Mouse (Mus musculus) spleen, adult 2 months (tissue): ENCODE results near the gene Pla2g2f.

ENCODE experiments used
- CTCF ChIP-seq: fragments of 200-500 bp; IDR thresholded peaks from 2 replicates; pipeline ENCODE4 v1.5.1; 2011; ENCODE audit warnings: mild to moderate bottlenecking, inconsistent platforms; ENCODE audit not compliant: insufficient read depth, insufficient read length, insufficient replicate concordance; ENCODE audit errors: extremely low read depth
- POLR2A ChIP-seq: fragments of 200-500 bp; IDR thresholded peaks from 2 replicates; pipeline ENCODE4 v1.6.1; 2011; ENCODE audit warnings: low read depth, low read length, inconsistent platforms

DNA sequence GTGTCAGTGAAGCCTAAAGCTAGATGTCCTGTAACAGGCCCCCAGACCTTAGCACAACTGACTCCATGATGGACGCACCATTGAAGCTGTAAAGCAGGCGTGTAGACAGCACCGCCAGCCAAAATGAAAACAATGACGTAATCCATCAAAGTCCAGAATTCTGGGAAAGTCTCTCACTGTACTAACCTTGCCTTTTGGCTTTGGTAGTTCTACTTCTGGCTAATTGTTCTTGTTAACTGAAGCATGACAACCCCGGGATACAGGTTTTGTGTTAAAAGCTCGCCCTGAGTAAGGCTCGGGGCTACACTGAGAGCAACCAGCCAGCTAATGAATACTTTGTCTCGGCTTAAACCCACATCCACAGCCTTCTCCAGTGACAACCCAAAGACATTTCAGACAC, 47.8 kb upstream of the Pla2g2f start:
- TF ChIP-seq CTCF (no peak), POLR2A (no peak)
